Mouse (Mus musculus) spleen, adult 2 months (tissue): ENCODE measurements around the gene Plcxd2. TPM values are rescaled to one million over a fixed set of nuclear protein-coding genes. Genes with fewer than 3 reads are reported as not detected.
A peak's percentile ranks its signal among the peaks of the same experiment; 100 is the strongest.

Experiments used
- DNase-seq, 2 experiments: peaks; one replicate each; pipeline versions ENCODE4 v3.0.0 to v3.0.0-alpha.2; 2012 to 2021; ENCODE audit warnings: low spot score in 2 of 2, low read depth in 1 of 2
- H3K27ac ChIP-seq: fragments of 200-500 bp; 2 replicates; pipeline ENCODE4 v1.5.1; 2012; ENCODE audit warnings: low read length, inconsistent platforms; ENCODE audit not compliant: insufficient read depth
- H3K27me3 ChIP-seq: fragments of 200-500 bp; 2 replicates; pipeline ENCODE4 v1.6.1; 2012; ENCODE audit warnings: mild to moderate bottlenecking, moderate library complexity, low read length, inconsistent platforms; ENCODE audit not compliant: control insufficient read depth, insufficient read depth
- H3K36me3 ChIP-seq: fragments of 200-500 bp; 2 replicates; pipeline ENCODE4 v1.6.1; 2012; ENCODE audit warnings: mild to moderate bottlenecking, low read length, inconsistent platforms; ENCODE audit not compliant: control insufficient read depth, insufficient read depth
- H3K4me1 ChIP-seq: fragments of 200-500 bp; 2 replicates; pipeline ENCODE4 v1.6.1; 2011; ENCODE audit warnings: inconsistent platforms; ENCODE audit not compliant: control insufficient read depth, insufficient read depth, insufficient read length
- H3K4me3 ChIP-seq: fragments of 200-500 bp; 2 replicates; pipeline ENCODE4 v1.5.1; 2011; ENCODE audit warnings: mild to moderate bottlenecking, inconsistent platforms; ENCODE audit not compliant: insufficient read depth, insufficient read length; ENCODE audit errors: extremely low read depth
- CTCF ChIP-seq: fragments of 200-500 bp; IDR thresholded peaks from 2 replicates; pipeline ENCODE4 v1.5.1; 2011; ENCODE audit warnings: mild to moderate bottlenecking, inconsistent platforms; ENCODE audit not compliant: insufficient read depth, insufficient read length, insufficient replicate concordance; ENCODE audit errors: extremely low read depth
- POLR2A ChIP-seq: fragments of 200-500 bp; IDR thresholded peaks from 2 replicates; pipeline ENCODE4 v1.6.1; 2011; ENCODE audit warnings: low read depth, low read length, inconsistent platforms
- WGBS: fragments of 180-500 bp; shearing (Covaris S2); methylation state at CpG from one replicate; pipeline ENCODE4 v1.1.7; 2018; 5-methylcytosine and 5-hydroxymethylcytosine counted together
- polyA plus RNA-seq: library from polyadenylated mRNA; depleted of rRNA; stranded (reverse); fragments of >200 nt; gene quantifications from 2 replicates; pipeline ENCODE4 v1.2.3, GENCODE M21; 2012

The Plcxd2 gene
- polyA plus RNA-seq, 1 experiment: 1.7 TPM

- H3K27ac ChIP-seq: no peak overlapping the region
- no peaks in the 10 kb centered on the region for H3K36me3 ChIP-seq
- H3K4me3 ChIP-seq: no peak overlapping the region
- no peak for DNase-seq
- no peak for TF ChIP-seq POLR2A
- TF ChIP-seq CTCF: no peak
- no peaks in the 10 kb centered on the region; the same call in 1 of the 2 replicates for H3K4me1 ChIP-seq
- 90% methylated on average over 2 of the region's 2 CpGs for WGBS
- H3K27me3 ChIP-seq: no peaks in the 10 kb centered on the region
These were observed 11.3 kb upstream of the Plcxd2 start for GRCm38 (mm10) chr16:46021302-46021701.

DNA sequence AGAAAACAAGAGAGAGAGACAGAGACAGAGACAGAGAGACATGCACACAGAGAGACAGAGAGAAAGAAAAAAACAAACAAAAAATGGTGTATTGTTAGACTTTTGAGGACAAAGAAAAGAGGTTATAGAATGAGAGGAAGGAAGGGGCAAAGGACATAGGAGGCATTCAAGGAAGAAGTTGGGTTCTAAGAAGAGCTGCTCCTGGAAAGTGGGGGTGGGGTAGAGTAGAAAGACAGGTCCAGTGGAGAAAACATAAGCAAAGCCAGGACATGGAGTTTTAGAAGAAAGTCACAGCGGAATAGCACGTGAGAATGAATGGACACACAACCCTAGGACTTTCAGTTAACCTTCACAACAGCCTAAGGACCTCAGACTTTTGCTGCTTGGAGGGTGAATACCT, 10.4 kb upstream of the Plcxd2 start:
- Histone ChIP-seq H3K4me3 (no peak overlapping the region), H3K4me1 (no peaks in the 10 kb centered on the region; the same call in 1 of the 2 replicates), H3K36me3 (no peaks in the 10 kb centered on the region), H3K27me3 (no peaks in the 10 kb centered on the region), H3K27ac (no peak overlapping the region)
- 79% methylated on average over 2 of the region's 2 CpGs for WGBS
- TF ChIP-seq POLR2A (no peak), CTCF (no peak)
- no peak for DNase-seq

- Histone ChIP-seq H3K4me1 (no peaks in the 10 kb centered on the region; the same call in 1 of the 2 replicates), H3K27ac (no peak overlapping the region), H3K4me3 (no peak overlapping the region), H3K27me3 (no peaks in the 10 kb centered on the region), H3K36me3 (no peaks in the 10 kb centered on the region)
- 93% methylated on average over 4 of the region's 4 CpGs for WGBS
- no peak for DNase-seq
- TF ChIP-seq CTCF: no peak
- TF ChIP-seq POLR2A: no peak
These were observed 9.8 kb upstream of the Plcxd2 start for GRCm38 (mm10) chr16:46019799-46020198.

DNA sequence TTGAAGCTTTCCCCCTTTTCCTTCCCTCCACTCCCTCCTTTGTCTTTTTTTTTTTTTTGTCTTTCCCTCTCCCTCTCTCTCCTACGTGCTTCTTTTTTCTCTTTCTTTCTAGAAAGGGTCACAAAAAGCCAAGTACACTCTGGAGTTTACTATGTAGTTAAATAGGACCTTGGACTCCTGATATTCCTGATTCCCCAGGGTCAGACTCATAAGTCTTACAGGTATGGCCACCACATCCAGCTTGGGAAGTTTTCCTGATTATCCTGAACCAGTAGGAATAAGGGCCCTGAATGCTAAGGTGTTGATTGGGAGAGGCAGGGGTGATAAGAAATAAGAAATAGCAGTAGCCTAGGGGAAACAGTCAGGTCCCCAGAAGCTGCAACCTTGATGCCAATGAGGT, 9.3 kb upstream of the Plcxd2 start:
- no peaks in the 10 kb centered on the region for H3K27me3 ChIP-seq
- H3K36me3 ChIP-seq: no peaks in the 10 kb centered on the region
- TF ChIP-seq POLR2A (no peak), CTCF (no peak)
- no peak overlapping the region for H3K27ac ChIP-seq
- no peak for DNase-seq
- H3K4me1 ChIP-seq: no peaks in the 10 kb centered on the region; the same call in 1 of the 2 replicates
- 83% methylated on average over 1 of the region's 1 CpGs for WGBS
- H3K4me3 ChIP-seq: no peak overlapping the region

DNA sequence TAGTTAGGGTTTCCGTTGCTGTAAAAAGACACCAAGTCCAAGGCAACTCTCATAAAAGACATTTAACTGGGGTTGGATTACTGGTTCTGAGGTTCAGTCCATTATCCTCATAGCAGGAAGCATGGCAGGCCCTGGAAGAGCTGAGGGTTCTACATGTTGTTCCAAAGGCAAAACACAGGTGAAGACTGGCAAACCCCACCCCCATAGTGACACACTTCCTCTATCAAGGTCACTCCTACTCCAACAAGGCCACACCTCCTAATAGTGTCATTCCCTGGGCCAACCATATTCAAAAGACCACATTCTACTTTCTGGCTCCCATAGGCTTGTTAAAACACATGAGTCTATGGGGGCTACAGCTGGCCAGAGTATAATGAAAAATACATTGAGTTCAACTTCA, 1.7 kb upstream of the Plcxd2 start:
- WGBS: 85% methylated on average over 1 of the region's 1 CpGs

DNA sequence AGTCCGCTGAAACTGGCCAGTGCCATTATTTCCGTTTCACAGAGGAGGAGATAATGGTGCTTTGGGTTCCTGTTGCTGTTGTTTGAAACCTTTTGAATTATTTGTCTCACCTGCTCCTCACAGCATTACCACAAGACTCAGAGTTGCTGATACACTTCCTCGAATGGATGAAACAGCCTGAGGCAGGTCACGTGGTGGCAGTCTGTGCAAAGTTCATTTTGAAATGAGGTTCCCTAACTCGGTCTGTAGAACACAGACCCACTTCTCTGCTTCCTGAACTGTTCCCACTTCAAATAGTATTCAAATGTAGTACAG, 845 bp upstream of the Plcxd2 start:
- 4% methylated on average over 5 of the region's 5 CpGs for WGBS
- TF ChIP-seq POLR2A (no peak), CTCF (no peak)
- H3K4me1 ChIP-seq: peaks cover 3% of the 10 kb centered on the region; the same call in 1 of the 2 replicates
- no peaks in the 10 kb centered on the region for H3K36me3 ChIP-seq
- peak overlapping the region; percentile 91 for H3K27ac ChIP-seq
- no peaks in the 10 kb centered on the region for H3K27me3 ChIP-seq
- peak; percentile 57 to 59 for DNase-seq
- H3K4me3 ChIP-seq: peak overlapping the region; percentile 71

More for the DNA sequence above, 1.7 kb upstream of the Plcxd2 start:
- TF ChIP-seq POLR2A (no peak), CTCF (no peak)
- Histone ChIP-seq H3K36me3 (no peaks in the 10 kb centered on the region), H3K4me3 (no peak overlapping the region), H3K27ac (no peak overlapping the region), H3K27me3 (no peaks in the 10 kb centered on the region), H3K4me1 (peaks cover 3% of the 10 kb centered on the region; the same call in 1 of the 2 replicates)
- no peak for DNase-seq

DNA sequence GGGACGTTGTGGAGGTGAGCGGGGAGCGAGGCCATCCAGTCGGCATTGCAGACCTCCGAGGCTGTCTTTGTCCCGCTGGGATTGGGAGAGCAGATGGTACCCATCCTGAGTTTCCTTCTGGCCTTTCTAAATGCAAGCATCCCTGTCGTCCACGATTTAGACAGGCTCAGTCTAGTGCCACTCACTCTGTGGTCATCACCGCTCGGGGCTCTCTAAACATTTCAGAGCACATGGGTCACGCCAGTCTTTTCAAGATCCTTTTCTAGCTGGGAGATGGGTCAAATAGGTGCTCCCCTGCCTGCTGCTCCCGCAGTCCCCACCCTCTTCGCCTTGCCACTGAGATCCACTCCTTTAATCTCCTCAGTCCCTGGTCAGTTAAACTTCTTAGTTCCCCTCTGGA, 301 bp downstream of the Plcxd2 start:
- peaks cover 3% of the 10 kb centered on the region; the same call in 1 of the 2 replicates for H3K4me1 ChIP-seq
- H3K4me3 ChIP-seq: peak overlapping the region; percentile 71
- H3K27ac ChIP-seq: peak overlapping the region; percentile 67
- peak in 1 of 2 experiments; percentile 5 for DNase-seq
- 4% methylated on average over 13 of the region's 13 CpGs for WGBS
- H3K27me3 ChIP-seq: no peaks in the 10 kb centered on the region
- H3K36me3 ChIP-seq: no peaks in the 10 kb centered on the region
- no peak for TF ChIP-seq POLR2A
- no peak for TF ChIP-seq CTCF
